In the genomic region with DNA sequence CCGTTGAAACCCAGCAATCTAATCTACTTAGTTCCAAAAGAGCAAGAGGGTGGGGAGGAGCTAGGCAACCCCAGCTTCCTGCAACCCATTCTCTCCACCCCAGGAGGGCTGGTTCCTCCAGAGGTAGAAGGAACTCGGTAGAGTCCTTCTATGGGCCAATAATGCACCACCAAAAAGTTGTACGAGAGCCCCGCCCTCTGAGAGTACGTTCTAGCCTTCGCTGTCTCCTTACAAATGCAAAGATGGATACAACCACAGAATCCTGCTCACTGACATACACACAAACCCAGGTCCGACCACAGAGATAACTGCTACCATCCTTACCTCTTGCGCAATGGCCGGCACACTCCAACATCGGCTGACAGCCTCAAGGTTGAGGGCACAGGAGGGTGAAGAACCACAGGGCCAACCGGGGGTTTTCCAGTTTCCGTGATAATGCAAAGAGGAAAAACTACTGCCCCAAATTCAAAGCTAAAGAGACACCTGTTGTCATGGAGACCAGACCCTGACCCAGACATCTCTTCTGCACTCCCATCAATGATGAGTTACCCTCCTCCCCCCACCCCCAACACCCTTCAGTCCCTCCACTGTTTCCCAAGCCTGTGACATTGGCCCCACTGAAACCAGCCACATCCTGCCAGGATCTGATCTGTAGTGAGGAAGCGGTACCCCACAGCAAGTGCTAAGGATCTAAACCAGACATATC, we compare ENCODE assay signal across 8 mouse cellular contexts. TPM values are rescaled to one million over a fixed set of nuclear protein-coding genes. Genes with fewer than 3 reads are reported as not detected.
DNase-seq lines count a peak whose midpoint lies in the region; ATAC-seq and TF ChIP-seq lines count a peak whose summit lies in the region.

No protein-coding gene starts in this region.

- DNase-seq in hindbrain, embryonic 14.5 days (ENCODE audit: low spot score): no peak
- DNase-seq in frontal cortex, adult 2 months (ENCODE audit: extremely low spot score in 1 of 2, low spot score in 1 of 2): no peak
- DNase-seq in kidney, adult 2 months: no peak

- no peaks in the 10 kb centered on the region for H3K27me3 ChIP-seq in hindbrain, embryonic 12.5 days
- no peaks in the 10 kb centered on the region for H3K27me3 ChIP-seq in hindbrain, embryonic 14.5 days (ENCODE audit: control insufficient read depth, insufficient read depth, low read length)
- H3K27me3 ChIP-seq in limb, embryonic 13.5 days: no peaks in the 10 kb centered on the region
- no peaks in the 10 kb centered on the region for H3K27me3 ChIP-seq in neural tube, embryonic 12.5 days (replicated peaks)
- no peaks in the 10 kb centered on the region for H3K27me3 ChIP-seq in kidney, adult 2 months (replicated peaks; ENCODE audit: control insufficient read depth, insufficient read depth, low read length)

- peak overlapping the region; percentile 32; the same call in 1 of the 2 replicates for H3K9ac ChIP-seq in hindbrain, embryonic 12.5 days
- no peak overlapping the region for H3K9ac ChIP-seq in hindbrain, embryonic 14.5 days
- peak overlapping the region; percentile 58 for H3K9ac ChIP-seq in limb, embryonic 13.5 days
- H3K9ac ChIP-seq in neural tube, embryonic 12.5 days: no peak overlapping the region

- peak overlapping the region; percentile 29 for H3K4me2 ChIP-seq in hindbrain, embryonic 12.5 days (replicated peaks)
- no peak overlapping the region; the same call in 1 of the 2 replicates for H3K4me2 ChIP-seq in hindbrain, embryonic 14.5 days (replicated peaks)
- peak overlapping the region; percentile 48 for H3K4me2 ChIP-seq in limb, embryonic 13.5 days (replicated peaks)
- H3K4me2 ChIP-seq in neural tube, embryonic 12.5 days (replicated peaks): peak overlapping the region; percentile 36

- TF ChIP-seq CTCF in kidney, adult 2 months (conservative IDR thresholded peaks at IDR 0.05; ENCODE audit: insufficient read depth, insufficient read length, low read depth, low read length): no peak

- H3K4me1 ChIP-seq in hindbrain, embryonic 12.5 days: peaks cover 29% of the 10 kb centered on the region
- peaks cover 21% of the 10 kb centered on the region for H3K4me1 ChIP-seq in hindbrain, embryonic 14.5 days (replicated peaks; ENCODE audit: control insufficient read depth, insufficient read depth, low read length)
- H3K4me1 ChIP-seq in limb, embryonic 13.5 days: peaks cover 18% of the 10 kb centered on the region
- peaks cover 13% of the 10 kb centered on the region for H3K4me1 ChIP-seq in neural tube, embryonic 12.5 days
- H3K4me1 ChIP-seq in kidney, adult 2 months (ENCODE audit: control insufficient read depth, insufficient read depth, low read length): peaks cover 12% of the 10 kb centered on the region; the same call in 1 of the 2 replicates

- WGBS in hindbrain, embryonic 12.5 days: 45% methylated on average over 13 of the region's 13 CpGs
- 46% methylated on average over 13 of the region's 13 CpGs for WGBS in hindbrain, embryonic 14.5 days
- 49% methylated on average over 13 of the region's 13 CpGs for WGBS in limb, embryonic 13.5 days
- 48% methylated on average over 13 of the region's 13 CpGs for WGBS in neural tube, embryonic 12.5 days
- 70% methylated on average over 13 of the region's 13 CpGs for WGBS in kidney, adult 2 months

- H3K36me3 ChIP-seq in hindbrain, embryonic 12.5 days: no peaks in the 10 kb centered on the region
- no peaks in the 10 kb centered on the region for H3K36me3 ChIP-seq in hindbrain, embryonic 14.5 days (replicated peaks; ENCODE audit: control insufficient read depth, insufficient read depth)
- no peaks in the 10 kb centered on the region for H3K36me3 ChIP-seq in limb, embryonic 13.5 days
- H3K36me3 ChIP-seq in neural tube, embryonic 12.5 days: no peaks in the 10 kb centered on the region
- no peaks in the 10 kb centered on the region for H3K36me3 ChIP-seq in kidney, adult 2 months (ENCODE audit: control insufficient read depth, insufficient read depth, low read length)

- H3K9me3 ChIP-seq in hindbrain, embryonic 12.5 days (replicated peaks): no peaks in the 10 kb centered on the region
- no peaks in the 10 kb centered on the region for H3K9me3 ChIP-seq in hindbrain, embryonic 14.5 days (ENCODE audit: control insufficient read depth, low read length)
- no peaks in the 10 kb centered on the region for H3K9me3 ChIP-seq in limb, embryonic 13.5 days
- H3K9me3 ChIP-seq in neural tube, embryonic 12.5 days: no peaks in the 10 kb centered on the region

- no peak for TF ChIP-seq POLR2A in kidney, adult 2 months (IDR thresholded peaks at IDR 0.05; ENCODE audit: low read depth, low read length)

- no peak overlapping the region for H3K4me3 ChIP-seq in hindbrain, embryonic 12.5 days
- H3K4me3 ChIP-seq in hindbrain, embryonic 14.5 days (replicated peaks; ENCODE audit: low read length): no peak overlapping the region
- 0 out of 2 replicates have a peak overlapping the region, but pooled peaks have one; percentile 12 for H3K4me3 ChIP-seq in limb, embryonic 13.5 days
- H3K4me3 ChIP-seq in neural tube, embryonic 12.5 days: no peak overlapping the region
- no peak overlapping the region for H3K4me3 ChIP-seq in kidney, adult 2 months (ENCODE audit: insufficient read depth, low read depth, low read length)

- no peak for ATAC-seq in hindbrain, embryonic 12.5 days (ENCODE audit: low FRiP score)
- ATAC-seq in hindbrain, embryonic 14.5 days (ENCODE audit: low FRiP score): no peak
- ATAC-seq in activated CD4-positive, CD25-positive, alpha-beta regulatory T cell, adult 4 months: peak; percentile 62
- no peak; the same call in 1 of the 2 replicates for ATAC-seq in limb, embryonic 13.5 days (ENCODE audit: low FRiP score, low read depth)
- ATAC-seq in neural tube, embryonic 12.5 days (ENCODE audit: low FRiP score, low read depth): no peak
- ATAC-seq in cerebellum, adult (ENCODE audit: insufficient number of reproducible peaks, low FRiP score, low TSS enrichment): no peak

- peak overlapping the region; percentile 26; the same call in 1 of the 2 replicates for H3K27ac ChIP-seq in hindbrain, embryonic 12.5 days
- no peak overlapping the region for H3K27ac ChIP-seq in hindbrain, embryonic 14.5 days
- no peak overlapping the region for H3K27ac ChIP-seq in limb, embryonic 13.5 days
- no peak overlapping the region for H3K27ac ChIP-seq in neural tube, embryonic 12.5 days
- no peak overlapping the region for H3K27ac ChIP-seq in kidney, adult 2 months (ENCODE audit: insufficient read depth, low read depth, low read length)

RNA-seq across cellular contexts. Expression of a gene that starts 9.2 kb away (rescaled TPM):
- polyA plus RNA-seq in hindbrain, embryonic 12.5 days (2016; fragmentation: Nextera tagmentation; extraction: Ambion mirVana): 3.9 and 5.0 TPM in 2 replicates
- polyA plus RNA-seq in hindbrain, embryonic 14.5 days (2014; fragmentation: Nextera tagmentation; extraction: Ambion mirVana): 1.9 and 2.3 TPM in 2 replicates
- polyA plus RNA-seq in activated CD4-positive, CD25-positive, alpha-beta regulatory T cell, adult 4 months (2017; shearing (Covaris generic)): 10 to 100 TPM; 57.5 to 62.0 TPM
- 6.3 and 6.7 TPM in 2 replicates for polyA plus RNA-seq in limb, embryonic 13.5 days (2015; fragmentation: Nextera tagmentation; extraction: Ambion mirVana)
- 3.5 and 3.7 TPM in 2 replicates for polyA plus RNA-seq in neural tube, embryonic 12.5 days (2016; fragmentation: Nextera tagmentation; extraction: Ambion mirVana)
- polyA plus RNA-seq in frontal cortex, adult 2 months (2012; rRNA removed): 7.0 and 7.6 TPM in 2 replicates
- 24.3 and 25.7 TPM in 2 replicates for polyA plus RNA-seq in kidney, adult 2 months (2012; rRNA removed)

RNA-seq across cellular contexts. Expression of a gene that starts 15.4 kb away (rescaled TPM):
- 6.8 and 8.0 TPM in 2 replicates for polyA plus RNA-seq in hindbrain, embryonic 12.5 days (2016; fragmentation: Nextera tagmentation; extraction: Ambion mirVana)
- polyA plus RNA-seq in hindbrain, embryonic 14.5 days (2014; fragmentation: Nextera tagmentation; extraction: Ambion mirVana): 6.0 and 6.7 TPM in 2 replicates
- 100 to 1,000 TPM; 116 to 135 TPM for polyA plus RNA-seq in activated CD4-positive, CD25-positive, alpha-beta regulatory T cell, adult 4 months (2017; shearing (Covaris generic))
- 9.8 and 9.9 TPM in 2 replicates for polyA plus RNA-seq in limb, embryonic 13.5 days (2015; fragmentation: Nextera tagmentation; extraction: Ambion mirVana)
- 6.6 and 9.3 TPM in 2 replicates for polyA plus RNA-seq in neural tube, embryonic 12.5 days (2016; fragmentation: Nextera tagmentation; extraction: Ambion mirVana)
- polyA plus RNA-seq in frontal cortex, adult 2 months (2012; rRNA removed): 5.3 and 7.1 TPM in 2 replicates
- polyA plus RNA-seq in kidney, adult 2 months (2012; rRNA removed): 49.7 and 69.1 TPM in 2 replicates

RNA-seq across cellular contexts. Expression of a gene that starts 48.8 kb away (rescaled TPM):
- 13.4 and 14.4 TPM in 2 replicates for polyA plus RNA-seq in hindbrain, embryonic 12.5 days (2016; fragmentation: Nextera tagmentation; extraction: Ambion mirVana)
- 25.7 and 27.9 TPM in 2 replicates for polyA plus RNA-seq in hindbrain, embryonic 14.5 days (2014; fragmentation: Nextera tagmentation; extraction: Ambion mirVana)
- under 1 TPM in 1 of 2 experiments, not detected in 1; 0.24 TPM for polyA plus RNA-seq in activated CD4-positive, CD25-positive, alpha-beta regulatory T cell, adult 4 months (2017; shearing (Covaris generic))
- 0.37 and 0.64 TPM in 2 replicates for polyA plus RNA-seq in limb, embryonic 13.5 days (2015; fragmentation: Nextera tagmentation; extraction: Ambion mirVana)
- polyA plus RNA-seq in neural tube, embryonic 12.5 days (2016; fragmentation: Nextera tagmentation; extraction: Ambion mirVana): 13.6 and 14.6 TPM in 2 replicates
- polyA plus RNA-seq in frontal cortex, adult 2 months (2012; rRNA removed): 185 and 204 TPM in 2 replicates
- polyA plus RNA-seq in kidney, adult 2 months (2012; rRNA removed): 0.23 and 0.45 TPM in 2 replicates

RNA-seq across cellular contexts. Expression of a gene that starts 57.7 kb away (rescaled TPM):
- polyA plus RNA-seq in hindbrain, embryonic 12.5 days (2016; fragmentation: Nextera tagmentation; extraction: Ambion mirVana): 12.1 and 14.1 TPM in 2 replicates
- polyA plus RNA-seq in hindbrain, embryonic 14.5 days (2014; fragmentation: Nextera tagmentation; extraction: Ambion mirVana): 16.7 and 19.1 TPM in 2 replicates
- 10 to 100 TPM; 25.4 to 27.3 TPM for polyA plus RNA-seq in activated CD4-positive, CD25-positive, alpha-beta regulatory T cell, adult 4 months (2017; shearing (Covaris generic))
- 12.6 and 14.4 TPM in 2 replicates for polyA plus RNA-seq in limb, embryonic 13.5 days (2015; fragmentation: Nextera tagmentation; extraction: Ambion mirVana)
- 14.2 and 15.5 TPM in 2 replicates for polyA plus RNA-seq in neural tube, embryonic 12.5 days (2016; fragmentation: Nextera tagmentation; extraction: Ambion mirVana)
- 31.9 and 39.1 TPM in 2 replicates for polyA plus RNA-seq in frontal cortex, adult 2 months (2012; rRNA removed)
- polyA plus RNA-seq in kidney, adult 2 months (2012; rRNA removed): 35.0 and 42.1 TPM in 2 replicates

RNA-seq across cellular contexts. Expression of a gene that starts 59.9 kb away (rescaled TPM):
- polyA plus RNA-seq in hindbrain, embryonic 12.5 days (2016; fragmentation: Nextera tagmentation; extraction: Ambion mirVana): 3.6 and 4.7 TPM in 2 replicates
- 5.4 and 5.6 TPM in 2 replicates for polyA plus RNA-seq in hindbrain, embryonic 14.5 days (2014; fragmentation: Nextera tagmentation; extraction: Ambion mirVana)
- polyA plus RNA-seq in activated CD4-positive, CD25-positive, alpha-beta regulatory T cell, adult 4 months (2017; shearing (Covaris generic)): 1 to 10 TPM; 2.7 to 4.6 TPM
- 1.1 TPM in 2 replicates for polyA plus RNA-seq in limb, embryonic 13.5 days (2015; fragmentation: Nextera tagmentation; extraction: Ambion mirVana)
- polyA plus RNA-seq in neural tube, embryonic 12.5 days (2016; fragmentation: Nextera tagmentation; extraction: Ambion mirVana): 4.1 and 4.8 TPM in 2 replicates
- 26.2 and 26.8 TPM in 2 replicates for polyA plus RNA-seq in frontal cortex, adult 2 months (2012; rRNA removed)
- 6.1 and 7.4 TPM in 2 replicates for polyA plus RNA-seq in kidney, adult 2 months (2012; rRNA removed)

Comparison
In these comparisons a context has a peak if more than half of its experiments do, and no peak if none do; other contexts are left out.
1. H3K9ac ChIP-seq: peak in hindbrain, embryonic 12.5 days (single experiment) and limb, embryonic 13.5 days (single experiment); none in hindbrain, embryonic 14.5 days (single experiment) and neural tube, embryonic 12.5 days (single experiment).